Mouse (Mus musculus): ENCODE data around the gene Hunk. TPM values are rescaled to one million over a fixed set of nuclear protein-coding genes. Genes with fewer than 3 reads are reported as not detected.

Gene Hunk
- polyA plus RNA-seq, 1 experiment from 2014 or later, result 6.7 TPM

DNA sequence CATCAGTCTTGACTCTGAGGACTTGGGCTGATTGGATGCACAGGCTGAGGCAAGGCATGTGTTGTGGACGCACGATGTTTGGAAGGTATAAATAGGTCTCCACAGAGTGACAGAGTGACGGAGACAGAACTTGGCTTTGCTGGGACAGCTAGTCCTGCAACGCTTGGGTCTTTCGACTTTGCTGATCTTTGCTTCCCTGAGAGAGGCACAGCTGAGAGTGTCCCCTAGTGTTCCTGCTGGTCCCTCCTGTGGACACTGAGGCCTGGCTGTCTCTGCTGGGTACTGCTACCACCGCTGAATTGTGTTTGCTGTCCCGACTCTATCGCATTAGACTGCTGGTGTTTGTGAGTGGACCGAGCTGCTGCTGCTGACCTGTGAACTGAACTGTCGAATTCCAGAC is 156.6 kb downstream of the Hunk start:
- Histone ChIP-seq H3K27me3 (replicated peaks) (no peaks in the 10 kb centered on the region), H3K9me3 (no peaks in the 10 kb centered on the region), H3K4me1 (0 out of 2 replicates have a peak, but pooled peaks cover 5% of the 10 kb centered on the region), H3K4me3 (replicated peaks) (no peak overlapping the region), H3K9ac (no peak overlapping the region), H3K4me2 (no peak overlapping the region), H3K27ac (no peak overlapping the region), H3K36me3 (no peaks in the 10 kb centered on the region)
- ATAC-seq (ENCODE audit: insufficient read depth, low FRiP score, low read depth), result no peak
- 62% methylated on average over 10 of the region's 10 CpGs for WGBS

DNA sequence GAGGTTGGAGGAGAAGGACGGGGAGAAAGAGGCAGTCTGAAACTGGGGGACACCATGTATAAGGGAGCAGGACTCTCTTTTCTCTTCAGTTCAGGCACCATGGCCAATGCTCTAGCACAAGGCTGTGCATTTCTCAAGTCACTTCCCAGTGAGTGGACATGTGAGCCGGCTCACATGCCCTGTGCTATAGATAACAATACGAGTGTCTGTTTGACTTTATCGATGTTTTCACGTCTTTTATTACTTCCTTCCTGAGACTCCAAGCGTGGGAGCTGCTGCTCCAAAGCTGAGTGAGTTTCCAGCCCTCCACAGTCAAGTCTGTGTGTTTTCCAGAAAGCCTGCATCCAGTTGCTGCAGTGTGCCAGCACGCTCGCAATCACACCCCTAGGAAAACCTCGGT is 158.4 kb downstream of the Hunk start:
- Histone ChIP-seq H3K36me3 (no peaks in the 10 kb centered on the region), H3K9me3 (no peaks in the 10 kb centered on the region), H3K4me1 (0 out of 2 replicates have a peak, but pooled peaks cover 5% of the 10 kb centered on the region), H3K4me2 (no peak overlapping the region), H3K27ac (no peak overlapping the region), H3K9ac (no peak overlapping the region), H3K27me3 (replicated peaks) (no peaks in the 10 kb centered on the region), H3K4me3 (replicated peaks) (no peak overlapping the region)
- WGBS, result 44% methylated on average over 9 of the region's 9 CpGs
- ATAC-seq (ENCODE audit: insufficient read depth, low FRiP score, low read depth), result no peak

DNA sequence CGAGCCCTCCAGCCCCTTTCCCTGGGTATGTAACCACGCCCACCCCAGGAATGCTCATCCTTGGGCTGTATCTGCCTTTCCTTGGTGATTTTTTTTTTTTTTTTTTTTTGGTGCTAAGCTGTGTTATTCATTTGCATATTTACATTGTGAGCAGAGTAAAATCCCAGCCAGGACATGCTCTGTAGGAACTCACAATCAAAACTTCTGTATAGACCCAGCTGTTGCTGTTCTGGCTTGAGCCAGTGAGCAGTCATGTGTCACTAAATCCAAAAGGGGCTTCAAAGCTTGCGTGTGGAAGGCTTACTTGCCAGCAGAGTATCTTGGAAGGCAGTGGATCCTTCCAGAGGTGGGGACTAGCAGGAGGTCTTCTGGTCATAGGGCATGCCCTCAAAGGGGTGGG is 159.7 kb downstream of the Hunk start:
- no peak for ATAC-seq (ENCODE audit: insufficient read depth, low FRiP score, low read depth)
- no peak overlapping the region for H3K27ac ChIP-seq

DNA sequence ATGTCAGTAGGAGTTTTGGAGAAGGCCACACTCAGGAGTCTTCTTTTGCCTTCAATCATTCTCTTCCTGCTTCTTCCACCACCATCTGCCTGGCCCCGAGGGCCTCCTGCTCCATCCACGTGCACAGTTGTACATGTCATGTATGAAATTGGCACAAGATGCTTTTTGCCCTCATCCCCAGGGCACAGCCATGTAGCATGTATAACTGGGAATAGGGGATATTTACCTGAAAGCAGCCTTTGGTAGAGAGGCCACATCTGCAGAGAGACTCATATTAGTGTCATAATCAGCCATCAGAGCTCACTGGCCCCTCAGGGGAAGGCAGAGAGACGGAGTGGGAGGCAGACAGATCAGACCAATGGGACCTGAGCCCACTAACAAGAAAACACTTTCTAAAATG is 160.8 kb downstream of the Hunk start:
- no peaks in the 10 kb centered on the region for H3K9me3 ChIP-seq
- no peaks in the 10 kb centered on the region for H3K36me3 ChIP-seq
- H3K4me2 ChIP-seq, result no peak overlapping the region
- 0 out of 2 replicates have a peak, but pooled peaks cover 5% of the 10 kb centered on the region for H3K4me1 ChIP-seq
- WGBS, result 77% methylated on average over 3 of the region's 3 CpGs
- H3K4me3 ChIP-seq (replicated peaks), result no peak overlapping the region
- no peaks in the 10 kb centered on the region for H3K27me3 ChIP-seq (replicated peaks)
- ATAC-seq (ENCODE audit: insufficient read depth, low FRiP score, low read depth), result no peak
- H3K27ac ChIP-seq, result no peak overlapping the region
- no peak overlapping the region for H3K9ac ChIP-seq

More for the DNA sequence above, 159.7 kb downstream of the Hunk start:
- Histone ChIP-seq H3K4me1 (0 out of 2 replicates have a peak, but pooled peaks cover 5% of the 10 kb centered on the region), H3K9ac (no peak overlapping the region), H3K27me3 (replicated peaks) (no peaks in the 10 kb centered on the region), H3K36me3 (no peaks in the 10 kb centered on the region), H3K4me3 (replicated peaks) (no peak overlapping the region), H3K4me2 (no peak overlapping the region), H3K9me3 (no peaks in the 10 kb centered on the region)
- WGBS, result 54% methylated on average over 3 of the region's 3 CpGs

DNA sequence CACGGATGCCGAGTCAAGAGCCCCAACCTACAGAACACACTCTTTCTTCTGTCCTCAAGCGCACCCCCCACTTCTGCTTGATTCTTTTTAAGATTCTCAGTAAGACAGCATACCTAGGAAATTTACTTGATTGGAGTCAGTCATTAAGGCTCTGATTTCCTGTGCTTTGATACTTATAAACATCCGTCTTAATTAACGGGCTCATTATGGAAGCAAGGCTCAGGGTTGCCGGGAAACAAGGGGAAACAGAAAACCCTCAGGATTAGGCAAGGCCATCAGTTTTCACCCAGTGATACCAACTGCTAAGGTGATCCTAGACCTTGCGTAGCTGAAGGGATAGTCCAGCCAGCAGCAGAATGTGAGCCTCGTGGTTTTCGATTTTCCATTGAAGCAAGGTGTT is 162.2 kb downstream of the Hunk start:
- H3K36me3 ChIP-seq, result no peaks in the 10 kb centered on the region
- ATAC-seq (ENCODE audit: insufficient read depth, low FRiP score, low read depth), result no peak
- H3K4me3 ChIP-seq (replicated peaks), result no peak overlapping the region
- H3K27ac ChIP-seq, result no peak overlapping the region
- H3K4me1 ChIP-seq, result 0 out of 2 replicates have a peak, but pooled peaks cover 5% of the 10 kb centered on the region
- WGBS, result 76% methylated on average over 9 of the region's 9 CpGs
- H3K4me2 ChIP-seq, result no peak overlapping the region
- no peaks in the 10 kb centered on the region for H3K27me3 ChIP-seq (replicated peaks)
- H3K9me3 ChIP-seq, result no peaks in the 10 kb centered on the region
- H3K9ac ChIP-seq, result no peak overlapping the region

Other genes with a start within 250 kb of the Hunk start
- 19.1 and 19.5 TPM in 2 replicates for gene Tiam1, start 242.2 kb upstream of the Hunk start, polyA plus RNA-seq (2015; fragmentation: Nextera tagmentation; extraction: Ambion mirVana)
- gene Sod1, start 165.3 kb upstream of the Hunk start, polyA plus RNA-seq (2015; fragmentation: Nextera tagmentation; extraction: Ambion mirVana), result 1,122 and 1,160 TPM in 2 replicates
- gene Scaf4, start 101.5 kb upstream of the Hunk start, polyA plus RNA-seq (2015; fragmentation: Nextera tagmentation; extraction: Ambion mirVana), result 22.2 and 25.6 TPM in 2 replicates

Data from stomach, embryonic 15.5 days (tissue).